In the genomic region with DNA sequence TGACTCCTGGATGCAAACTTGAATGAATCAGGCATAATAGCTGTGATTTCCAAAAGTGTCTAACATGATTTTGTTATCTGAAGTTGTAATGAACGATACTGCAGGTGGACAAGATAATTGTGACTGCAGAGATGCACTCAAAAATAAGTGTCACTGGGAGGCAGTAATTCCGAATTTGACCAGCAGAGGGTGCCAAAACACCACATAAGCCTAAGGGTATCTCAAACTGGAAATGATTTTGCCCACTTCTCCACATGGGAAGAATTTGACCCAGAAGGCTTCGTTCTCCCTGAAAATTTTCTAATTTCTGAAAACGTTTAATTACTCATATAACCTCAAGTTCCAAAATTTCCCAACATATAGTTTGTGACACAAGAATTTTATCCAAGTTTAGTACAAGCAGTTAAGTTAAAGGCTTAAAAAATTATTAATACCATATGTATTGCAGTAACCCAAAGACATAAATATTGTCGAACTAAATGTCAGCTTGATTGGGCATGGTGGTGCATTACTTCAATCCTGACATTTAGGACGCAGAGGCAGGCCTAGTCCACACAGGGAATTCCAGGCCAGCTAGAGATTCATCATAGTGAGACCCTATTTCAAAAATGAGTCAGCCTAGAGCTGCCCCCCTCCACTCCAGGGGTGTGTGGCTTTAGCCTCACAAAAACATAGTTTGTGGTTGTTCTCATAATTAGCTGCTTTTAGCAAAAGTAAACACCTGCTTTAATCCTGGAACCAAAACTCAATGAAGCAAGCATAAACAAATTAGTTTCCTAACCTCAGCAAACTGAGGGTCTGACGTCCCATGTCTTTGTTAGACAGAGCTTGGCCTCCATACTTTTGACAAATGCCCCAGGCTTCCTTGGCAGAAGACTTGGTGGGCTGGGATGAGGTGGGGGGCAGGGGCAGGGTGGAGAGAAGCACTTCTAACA, we compare ENCODE assay signal across 9 mouse cellular contexts. TPM values are rescaled to one million over a fixed set of nuclear protein-coding genes. Genes with fewer than 3 reads are reported as not detected.
DNase-seq lines count a peak whose midpoint lies in the region; ATAC-seq lines count a peak whose summit lies in the region.
"Had no signal": no experiment of that assay in that cellular context is flagged by ENCODE, and none has a peak within 500 bp of the region (broad histone marks: within the 10 kb centered on the region; RNA-seq: fewer than 3 reads in every experiment).

No protein-coding gene starts in this region.

- 0 out of 2 replicates have a peak, but pooled peaks have one; percentile 44 for ATAC-seq in frontal cortex, adult (ENCODE audit: low TSS enrichment)
- ATAC-seq: Patski had no signal

- 25% methylated on average over 7 of the region's 7 CpGs for WGBS in large intestine, adult 2 months

- peak; percentile 22 for DNase-seq in cerebellum, adult 11 months
- DNase-seq in cerebellum, adult 11-12 months = no peak
- peak; percentile 68 for DNase-seq in 416B (ENCODE audit: low read depth)
- peak; percentile 77 for DNase-seq in brain, adult 2 months (ENCODE audit: low read depth, low spot score)
- peak; percentile 39 for DNase-seq in large intestine, adult 2 months (ENCODE audit: low read depth, low spot score)
- peak; percentile 82 for DNase-seq in lung, postnatal 36 days
- peak; percentile 42 for DNase-seq in skeletal muscle tissue, adult 2 months (ENCODE audit: low read depth, low spot score)

RNA-seq across cellular contexts. Expression of a gene that starts 10.1 kb away (rescaled TPM):
- 26.2 and 48.5 TPM in 2 replicates for polyA plus RNA-seq in large intestine, adult 2 months (2012; rRNA removed)
